Mouse (Mus musculus) forebrain, embryonic 15.5 days (tissue): ENCODE measurements around the gene Slc38a1. TPM values are rescaled to one million over a fixed set of nuclear protein-coding genes. Genes with fewer than 3 reads are reported as not detected.

Experiments
- ATAC-seq: fragments of 200-750 bp; cut with Nextera tagmentation; replicated peaks from 2 replicates; pipeline ENCODE4 v1.8.0; 2017; ENCODE audit warnings: mild to moderate bottlenecking, moderate TSS enrichment, moderate library complexity
- H3K27ac ChIP-seq: fragments of 300-500 bp; sonication (generic); replicated peaks from 2 replicates; pipeline ENCODE4 v1.5.1; 2015; ENCODE audit warnings: mild to moderate bottlenecking, inconsistent platforms
- H3K27me3 ChIP-seq: fragments of 300-500 bp; sonication (generic); 2 replicates; pipeline ENCODE4 v1.6.1; 2015; ENCODE audit warnings: inconsistent platforms
- H3K36me3 ChIP-seq: fragments of 300-500 bp; sonication (generic); 2 replicates; pipeline ENCODE4 v1.6.1; 2015; ENCODE audit warnings: mild to moderate bottlenecking, inconsistent platforms
- H3K4me1 ChIP-seq: fragments of 300-500 bp; sonication (generic); 2 replicates; pipeline ENCODE4 v1.6.1; 2015; ENCODE audit warnings: inconsistent platforms
- H3K4me2 ChIP-seq: fragments of 300-500 bp; sonication (generic); replicated peaks from 2 replicates; pipeline ENCODE4 v1.6.1; 2015; ENCODE audit warnings: mild to moderate bottlenecking, inconsistent platforms
- H3K4me3 ChIP-seq: fragments of 300-500 bp; sonication (generic); 2 replicates; pipeline ENCODE4 v1.5.1; 2015; ENCODE audit warnings: mild to moderate bottlenecking, inconsistent platforms
- H3K9ac ChIP-seq: fragments of 300-500 bp; sonication (generic); replicated peaks from 2 replicates; pipeline ENCODE4 v1.6.1; 2015; ENCODE audit warnings: mild to moderate bottlenecking, inconsistent platforms
- H3K9me3 ChIP-seq: fragments of 300-500 bp; sonication (generic); 2 replicates; pipeline ENCODE4 v1.6.1; 2016; ENCODE audit warnings: inconsistent platforms
- WGBS: fragments of 180-500 bp; shearing (Covaris S2); methylation state at CpG from one replicate; pipeline ENCODE4 v1.1.7; 2015; ENCODE audit warnings: mixed read lengths; 5-methylcytosine and 5-hydroxymethylcytosine counted together
- polyA plus RNA-seq: library from polyadenylated mRNA; unstranded; fragments of >200 nt; fragmentation: Nextera tagmentation; extraction: Ambion mirVana; gene quantifications from 2 replicates; pipeline ENCODE4 v1.2.1, GENCODE M21; 2015

Gene Slc38a1
- polyA plus RNA-seq, 1 experiment from 2014 or later = 147 TPM

GRCm38 (mm10) chr15:96543181-96543828 lies 99.4 kb downstream of the Slc38a1 start:
- peak; percentile 67; the same call in 1 of the 2 replicates for ATAC-seq
- no peaks in the 10 kb centered on the region for H3K27me3 ChIP-seq
- no peaks in the 10 kb centered on the region for H3K36me3 ChIP-seq
- H3K4me3 ChIP-seq = peak overlapping the region; percentile 47
- H3K4me1 ChIP-seq = peaks cover 10% of the 10 kb centered on the region
- no peaks in the 10 kb centered on the region for H3K9me3 ChIP-seq
- 3% methylated on average over 24 of the region's 24 CpGs for WGBS
- H3K9ac ChIP-seq = peak overlapping the region; percentile 56
- H3K27ac ChIP-seq = peak overlapping the region; percentile 66
- peak overlapping the region; percentile 58 for H3K4me2 ChIP-seq

- WGBS = 62% methylated on average over 8 of the region's 8 CpGs
- H3K36me3 ChIP-seq = no peaks in the 10 kb centered on the region
- 0 out of 2 replicates have a peak, but pooled peaks have one; percentile 4 for ATAC-seq
These were observed 100.6 kb downstream of the Slc38a1 start for GRCm38 (mm10) chr15:96542135-96542534.

GRCm38 (mm10) chr15:96537272-96537671 lies 105.4 kb downstream of the Slc38a1 start:
- H3K27me3 ChIP-seq = no peaks in the 10 kb centered on the region
- H3K4me2 ChIP-seq = no peak overlapping the region
- H3K4me3 ChIP-seq = no peak overlapping the region
- 94% methylated on average over 11 of the region's 11 CpGs for WGBS
- ATAC-seq = no peak
- H3K36me3 ChIP-seq = no peaks in the 10 kb centered on the region
- H3K9ac ChIP-seq = no peak overlapping the region
- no peaks in the 10 kb centered on the region for H3K4me1 ChIP-seq
- no peaks in the 10 kb centered on the region for H3K9me3 ChIP-seq
- no peak overlapping the region for H3K27ac ChIP-seq

More at GRCm38 (mm10) chr15:96542135-96542534, 100.6 kb downstream of the Slc38a1 start:
- H3K9me3 ChIP-seq = no peaks in the 10 kb centered on the region
- H3K4me2 ChIP-seq = no peak overlapping the region
- H3K4me3 ChIP-seq = no peak overlapping the region
- no peaks in the 10 kb centered on the region for H3K4me1 ChIP-seq
- no peak overlapping the region for H3K27ac ChIP-seq
- no peaks in the 10 kb centered on the region for H3K27me3 ChIP-seq
- no peak overlapping the region for H3K9ac ChIP-seq

- Histone ChIP-seq H3K4me3 (no peak overlapping the region), H3K4me2 (no peak overlapping the region), H3K9ac (no peak overlapping the region), H3K36me3 (no peaks in the 10 kb centered on the region), H3K9me3 (no peaks in the 10 kb centered on the region), H3K27ac (no peak overlapping the region), H3K4me1 (no peaks in the 10 kb centered on the region), H3K27me3 (no peaks in the 10 kb centered on the region)
- 94% methylated on average over 7 of the region's 7 CpGs for WGBS
- no peak for ATAC-seq
These were observed 106.3 kb downstream of the Slc38a1 start for GRCm38 (mm10) chr15:96536412-96536811.

GRCm38 (mm10) chr15:96527686-96528085 lies 115.0 kb downstream of the Slc38a1 start:
- H3K27ac ChIP-seq = no peak overlapping the region

GRCm38 (mm10) chr15:96524239-96524738 lies 118.4 kb downstream of the Slc38a1 start:
- Histone ChIP-seq H3K36me3 (no peaks in the 10 kb centered on the region), H3K4me1 (peaks cover 5% of the 10 kb centered on the region; the same call in 1 of the 2 replicates), H3K9ac (no peak overlapping the region), H3K4me2 (no peak overlapping the region), H3K9me3 (no peaks in the 10 kb centered on the region), H3K27ac (no peak overlapping the region), H3K4me3 (no peak overlapping the region), H3K27me3 (no peaks in the 10 kb centered on the region)
- ATAC-seq = 0 out of 2 replicates have a peak, but pooled peaks have one; percentile 35
- WGBS = 34% methylated on average over 9 of the region's 9 CpGs

More at GRCm38 (mm10) chr15:96527686-96528085, 115.0 kb downstream of the Slc38a1 start:
- H3K27me3 ChIP-seq = no peaks in the 10 kb centered on the region
- H3K9me3 ChIP-seq = no peaks in the 10 kb centered on the region
- ATAC-seq = no peak
- H3K36me3 ChIP-seq = no peaks in the 10 kb centered on the region
- H3K4me2 ChIP-seq = no peak overlapping the region
- WGBS = 41% methylated on average over 6 of the region's 6 CpGs
- H3K4me1 ChIP-seq = peaks cover 5% of the 10 kb centered on the region; the same call in 1 of the 2 replicates
- H3K9ac ChIP-seq = no peak overlapping the region
- no peak overlapping the region for H3K4me3 ChIP-seq

Other genes with a start within 250 kb of the Slc38a1 start
- 57.9 and 62.0 TPM in 2 replicates for gene Scaf11, start 182.1 kb downstream of the Slc38a1 start, polyA plus RNA-seq
- gene Slc38a2, start 56.8 kb upstream of the Slc38a1 start, polyA plus RNA-seq = 156 and 157 TPM in 2 replicates